Mouse (Mus musculus) embryonic facial prominence, embryonic 15.5 days (tissue): ENCODE results near the gene Esr1. TPM values are rescaled to one million over a fixed set of nuclear protein-coding genes. Genes with fewer than 3 reads are reported as not detected.

Source experiments
- ATAC-seq: fragments of 200-750 bp; cut with Nextera tagmentation; 2 replicates; pipeline ENCODE4 v1.8.0; 2017; ENCODE audit warnings: low read depth, moderate TSS enrichment; ENCODE audit not compliant: insufficient number of reproducible peaks, low FRiP score, low TSS enrichment
- H3K27ac ChIP-seq: fragments of 300-500 bp; sonication (generic); replicated peaks from 2 replicates; pipeline ENCODE4 v1.5.1; 2015; ENCODE audit warnings: mild to moderate bottlenecking, inconsistent platforms
- H3K27me3 ChIP-seq: fragments of 300-500 bp; sonication (generic); 2 replicates; pipeline ENCODE4 v1.6.1; 2015; ENCODE audit warnings: inconsistent platforms
- H3K36me3 ChIP-seq: fragments of 300-500 bp; sonication (generic); 2 replicates; pipeline ENCODE4 v1.6.1; 2015; ENCODE audit warnings: mild to moderate bottlenecking, inconsistent platforms
- H3K4me1 ChIP-seq: fragments of 300-500 bp; sonication (generic); 2 replicates; pipeline ENCODE4 v1.6.1; 2015; ENCODE audit warnings: inconsistent platforms
- H3K4me2 ChIP-seq: fragments of 300-500 bp; sonication (generic); replicated peaks from 2 replicates; pipeline ENCODE4 v1.6.1; 2015; ENCODE audit warnings: mild to moderate bottlenecking, inconsistent platforms
- H3K4me3 ChIP-seq: fragments of 300-500 bp; sonication (generic); replicated peaks from 2 replicates; pipeline ENCODE4 v1.5.1; 2015; ENCODE audit warnings: mild to moderate bottlenecking, inconsistent platforms
- H3K9ac ChIP-seq: fragments of 300-500 bp; sonication (generic); 2 replicates; pipeline ENCODE4 v1.6.1; 2015; ENCODE audit warnings: inconsistent platforms
- H3K9me3 ChIP-seq: fragments of 300-500 bp; sonication (generic); replicated peaks from 2 replicates; pipeline ENCODE4 v1.6.1; 2016; ENCODE audit warnings: inconsistent platforms
- WGBS: fragments of 180-500 bp; shearing (Covaris S2); methylation state at CpG from one replicate; pipeline ENCODE4 v1.1.7; 2015; 5-methylcytosine and 5-hydroxymethylcytosine counted together
- polyA plus RNA-seq: library from polyadenylated mRNA; unstranded; fragments of >200 nt; fragmentation: Nextera tagmentation; extraction: Ambion mirVana; gene quantifications from 2 replicates; pipeline ENCODE4 v1.2.1, GENCODE M21; 2015

Esr1 gene
- polyA plus RNA-seq, 1 experiment from 2014 or later: 0.37 TPM

GRCm38 (mm10) chr10:4776007-4776713, 164.8 kb downstream of the Esr1 start:
- Histone ChIP-seq H3K9ac (no peak overlapping the region), H3K4me2 (no peak overlapping the region), H3K27me3 (no peaks in the 10 kb centered on the region), H3K36me3 (no peaks in the 10 kb centered on the region), H3K9me3 (no peaks in the 10 kb centered on the region), H3K4me1 (no peaks in the 10 kb centered on the region), H3K4me3 (no peak overlapping the region), H3K27ac (no peak overlapping the region)
- no peak for ATAC-seq
- WGBS: 68% methylated on average over 6 of the region's 6 CpGs

GRCm38 (mm10) chr10:4776714-4777090, 165.3 kb downstream of the Esr1 start:
- no peaks in the 10 kb centered on the region for H3K36me3 ChIP-seq
- no peaks in the 10 kb centered on the region for H3K4me1 ChIP-seq
- H3K4me2 ChIP-seq: no peak overlapping the region
- no peaks in the 10 kb centered on the region for H3K9me3 ChIP-seq
- H3K27ac ChIP-seq: no peak overlapping the region
- WGBS: 77% methylated on average over 4 of the region's 4 CpGs
- no peak overlapping the region for H3K9ac ChIP-seq
- no peak for ATAC-seq
- H3K27me3 ChIP-seq: no peaks in the 10 kb centered on the region
- H3K4me3 ChIP-seq: no peak overlapping the region

GRCm38 (mm10) chr10:4777996-4778395, 166.6 kb downstream of the Esr1 start:
- Histone ChIP-seq H3K4me3 (no peak overlapping the region), H3K4me2 (no peak overlapping the region), H3K27ac (no peak overlapping the region), H3K27me3 (no peaks in the 10 kb centered on the region), H3K36me3 (no peaks in the 10 kb centered on the region), H3K4me1 (no peaks in the 10 kb centered on the region), H3K9me3 (no peaks in the 10 kb centered on the region), H3K9ac (no peak overlapping the region)
- 46% methylated on average over 3 of the region's 3 CpGs for WGBS
- ATAC-seq: no peak

- no peak overlapping the region for H3K4me3 ChIP-seq
- no peaks in the 10 kb centered on the region for H3K27me3 ChIP-seq
- no peak overlapping the region for H3K4me2 ChIP-seq
- 54% methylated on average over 6 of the region's 6 CpGs for WGBS
- ATAC-seq: no peak
- H3K4me1 ChIP-seq: no peaks in the 10 kb centered on the region
- H3K9me3 ChIP-seq: no peaks in the 10 kb centered on the region
- no peaks in the 10 kb centered on the region for H3K36me3 ChIP-seq
- no peak overlapping the region for H3K27ac ChIP-seq
- H3K9ac ChIP-seq: no peak overlapping the region
These were observed 169.5 kb downstream of the Esr1 start for GRCm38 (mm10) chr10:4780926-4781325.

- H3K4me1 ChIP-seq: no peaks in the 10 kb centered on the region
- H3K9me3 ChIP-seq: no peaks in the 10 kb centered on the region
- WGBS: 75% methylated on average over 5 of the region's 5 CpGs
- H3K4me2 ChIP-seq: no peak overlapping the region
- H3K27ac ChIP-seq: no peak overlapping the region
- H3K4me3 ChIP-seq: no peak overlapping the region
- no peak for ATAC-seq
- no peaks in the 10 kb centered on the region for H3K36me3 ChIP-seq
- no peaks in the 10 kb centered on the region for H3K27me3 ChIP-seq
- no peak overlapping the region for H3K9ac ChIP-seq
These were observed 175.7 kb downstream of the Esr1 start for GRCm38 (mm10) chr10:4787003-4787628.

GRCm38 (mm10) chr10:4798268-4798808, 186.9 kb downstream of the Esr1 start:
- WGBS: 67% methylated on average over 3 of the region's 3 CpGs
- Histone ChIP-seq H3K9ac (no peak overlapping the region), H3K27ac (no peak overlapping the region), H3K36me3 (no peaks in the 10 kb centered on the region), H3K4me3 (no peak overlapping the region), H3K4me1 (no peaks in the 10 kb centered on the region), H3K9me3 (no peaks in the 10 kb centered on the region), H3K4me2 (no peak overlapping the region), H3K27me3 (no peaks in the 10 kb centered on the region)
- ATAC-seq: no peak

GRCm38 (mm10) chr10:4824366-4824765, 213.0 kb downstream of the Esr1 start:
- Histone ChIP-seq H3K27me3 (no peaks in the 10 kb centered on the region), H3K4me1 (no peaks in the 10 kb centered on the region), H3K36me3 (no peaks in the 10 kb centered on the region), H3K4me2 (no peak overlapping the region), H3K9ac (no peak overlapping the region), H3K27ac (no peak overlapping the region), H3K4me3 (no peak overlapping the region), H3K9me3 (no peaks in the 10 kb centered on the region)
- ATAC-seq: no peak
- WGBS: 74% methylated on average over 5 of the region's 5 CpGs

- ATAC-seq: no peak
- Histone ChIP-seq H3K4me3 (no peak overlapping the region), H3K27ac (no peak overlapping the region), H3K27me3 (no peaks in the 10 kb centered on the region), H3K4me2 (no peak overlapping the region), H3K36me3 (no peaks in the 10 kb centered on the region), H3K9me3 (no peaks in the 10 kb centered on the region), H3K4me1 (no peaks in the 10 kb centered on the region), H3K9ac (no peak overlapping the region)
- WGBS: 84% methylated on average over 6 of the region's 6 CpGs
These were observed 219.2 kb downstream of the Esr1 start for GRCm38 (mm10) chr10:4830592-4830991.

GRCm38 (mm10) chr10:4838099-4838498, 226.7 kb downstream of the Esr1 start:
- Histone ChIP-seq H3K4me2 (no peak overlapping the region), H3K9me3 (no peaks in the 10 kb centered on the region), H3K4me3 (no peak overlapping the region), H3K36me3 (no peaks in the 10 kb centered on the region), H3K27me3 (no peaks in the 10 kb centered on the region), H3K9ac (no peak overlapping the region), H3K4me1 (no peaks in the 10 kb centered on the region), H3K27ac (no peak overlapping the region)
- 76% methylated on average over 4 of the region's 4 CpGs for WGBS
- no peak for ATAC-seq

GRCm38 (mm10) chr10:4841039-4841438, 229.6 kb downstream of the Esr1 start:
- Histone ChIP-seq H3K9me3 (no peaks in the 10 kb centered on the region), H3K27ac (no peak overlapping the region), H3K36me3 (no peaks in the 10 kb centered on the region), H3K4me2 (no peak overlapping the region), H3K4me1 (no peaks in the 10 kb centered on the region), H3K4me3 (no peak overlapping the region), H3K27me3 (no peaks in the 10 kb centered on the region), H3K9ac (no peak overlapping the region)
- no peak for ATAC-seq

GRCm38 (mm10) chr10:4847523-4847922, 236.1 kb downstream of the Esr1 start:
- no peak overlapping the region for H3K9ac ChIP-seq
- no peak for ATAC-seq
- no peaks in the 10 kb centered on the region for H3K9me3 ChIP-seq
- H3K4me3 ChIP-seq: no peak overlapping the region
- no peak overlapping the region for H3K4me2 ChIP-seq
- 54% methylated on average over 2 of the region's 2 CpGs for WGBS
- H3K36me3 ChIP-seq: no peaks in the 10 kb centered on the region
- no peaks in the 10 kb centered on the region for H3K27me3 ChIP-seq
- no peak overlapping the region for H3K27ac ChIP-seq
- H3K4me1 ChIP-seq: no peaks in the 10 kb centered on the region

- H3K27ac ChIP-seq: no peak overlapping the region
- 86% methylated on average over 3 of the region's 3 CpGs for WGBS
- no peak overlapping the region for H3K4me2 ChIP-seq
- H3K9ac ChIP-seq: no peak overlapping the region
- H3K4me3 ChIP-seq: no peak overlapping the region
- H3K4me1 ChIP-seq: no peaks in the 10 kb centered on the region
- no peaks in the 10 kb centered on the region for H3K9me3 ChIP-seq
- no peak for ATAC-seq
- no peaks in the 10 kb centered on the region for H3K36me3 ChIP-seq
- no peaks in the 10 kb centered on the region for H3K27me3 ChIP-seq
These were observed 238.5 kb downstream of the Esr1 start for GRCm38 (mm10) chr10:4849881-4850280.
